Mouse (Mus musculus) limb, embryonic 10.5 days (tissue): ENCODE measurements at regions not wholly inside any gene's neighbourhood (a gene's known extent, or its start where the extent isn't known, plus 50 kb on each side); places are given as distances from the start of the nearest gene placed in this dataset.
A peak's percentile ranks its signal among the peaks of the same experiment; 100 is the strongest.

Experiments
- DNase-seq: peaks from one replicate; pipeline ENCODE4 v3.0.0-alpha.2; 2017; ENCODE audit warnings: low spot score
- H3K27ac ChIP-seq: fragments of 300-500 bp; sonication (generic); 2 replicates; pipeline ENCODE4 v1.5.1; 2016; ENCODE audit warnings: mild to moderate bottlenecking
- H3K27me3 ChIP-seq: fragments of 300-500 bp; sonication (generic); 2 replicates; pipeline ENCODE4 v1.6.1; 2016; ENCODE audit warnings: low read depth, mild to moderate bottlenecking; ENCODE audit not compliant: poor library complexity, severe bottlenecking
- H3K36me3 ChIP-seq: fragments of 300-500 bp; sonication (generic); 2 replicates; pipeline ENCODE4 v1.6.1; 2016; ENCODE audit warnings: mild to moderate bottlenecking, moderate library complexity
- H3K4me1 ChIP-seq: fragments of 300-500 bp; sonication (generic); 2 replicates; pipeline ENCODE4 v1.6.1; 2016
- H3K4me3 ChIP-seq: fragments of 300-500 bp; sonication (generic); 2 replicates; pipeline ENCODE4 v1.5.1; 2016; ENCODE audit warnings: mild to moderate bottlenecking, moderate library complexity
- H3K9me3 ChIP-seq: fragments of 300-500 bp; sonication (generic); replicated peaks from 2 replicates; pipeline ENCODE4 v1.6.1; 2016; ENCODE audit warnings: mild to moderate bottlenecking
- WGBS: fragments of 180-500 bp; shearing (Covaris S2); methylation state at CpG from one replicate; pipeline ENCODE4 v1.1.7; 2016; 5-methylcytosine and 5-hydroxymethylcytosine counted together

DNA sequence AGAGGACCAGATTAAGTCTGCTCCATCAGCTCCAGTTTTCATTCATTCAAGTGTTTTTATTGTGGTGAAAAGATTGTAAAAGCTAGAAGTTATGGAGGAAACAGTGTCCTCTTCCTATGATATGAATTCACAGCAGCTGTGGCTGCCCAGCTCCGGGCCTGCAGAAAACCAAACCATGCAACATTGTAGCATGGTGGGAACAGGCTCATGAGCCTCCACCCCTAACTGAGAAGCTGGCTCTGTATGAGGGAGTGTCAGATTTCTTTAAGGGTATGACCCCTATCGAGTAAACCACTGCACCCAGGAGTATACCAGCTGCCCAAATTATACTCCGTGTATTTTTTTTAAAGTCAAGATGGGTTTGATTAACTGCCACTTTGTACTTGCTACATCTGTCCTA, 189.4 kb downstream of the Atp23 start:
- WGBS, result 28% methylated on average over 3 of the region's 3 CpGs
- DNase-seq, result no peak

DNA sequence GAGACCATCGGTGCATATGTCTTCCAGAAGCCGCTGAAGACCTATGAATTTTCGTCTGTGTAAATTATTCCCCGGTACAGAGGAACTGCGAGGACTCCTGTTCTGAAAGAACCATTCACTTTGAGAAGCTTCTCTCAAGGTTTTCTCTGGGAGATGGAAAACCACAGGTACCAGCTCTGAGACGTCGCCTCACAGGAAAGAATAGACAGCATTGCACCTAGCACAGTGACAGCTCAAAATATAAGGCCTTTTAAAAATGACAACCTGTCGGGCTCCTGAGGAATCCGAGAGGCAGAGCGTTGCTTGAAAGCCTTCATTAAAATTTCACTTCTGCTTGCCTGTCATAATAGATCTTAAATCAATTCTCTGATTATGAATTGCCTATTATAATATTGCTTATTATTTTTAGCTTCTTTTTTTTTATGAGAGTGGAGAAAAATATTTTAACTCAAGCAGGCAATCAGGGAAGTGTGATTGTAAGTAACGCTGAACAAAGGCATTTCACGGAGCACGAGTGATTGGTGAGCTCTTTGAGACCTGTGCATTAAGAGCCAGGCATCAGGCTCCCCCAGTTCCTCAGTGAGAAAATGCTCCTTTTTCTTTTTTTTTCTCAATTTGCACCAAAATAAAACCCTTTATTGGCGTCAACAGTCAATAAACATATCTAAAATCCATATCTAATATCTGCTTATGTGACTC, 191.8 kb downstream of the Atp23 start:
- WGBS, result 84% methylated on average over 14 of the region's 14 CpGs
- Histone ChIP-seq H3K4me3 (no peak overlapping the region), H3K9me3 (no peaks in the 10 kb centered on the region), H3K36me3 (no peaks in the 10 kb centered on the region), H3K4me1 (peaks cover 8% of the 10 kb centered on the region), H3K27me3 (no peaks in the 10 kb centered on the region), H3K27ac (no peak overlapping the region)
- DNase-seq, result no peak

More for the DNA sequence above, 189.4 kb downstream of the Atp23 start:
- Histone ChIP-seq H3K9me3 (no peaks in the 10 kb centered on the region), H3K27me3 (no peaks in the 10 kb centered on the region), H3K36me3 (no peaks in the 10 kb centered on the region), H3K4me1 (peaks cover 8% of the 10 kb centered on the region), H3K27ac (no peak overlapping the region), H3K4me3 (no peak overlapping the region)

DNA sequence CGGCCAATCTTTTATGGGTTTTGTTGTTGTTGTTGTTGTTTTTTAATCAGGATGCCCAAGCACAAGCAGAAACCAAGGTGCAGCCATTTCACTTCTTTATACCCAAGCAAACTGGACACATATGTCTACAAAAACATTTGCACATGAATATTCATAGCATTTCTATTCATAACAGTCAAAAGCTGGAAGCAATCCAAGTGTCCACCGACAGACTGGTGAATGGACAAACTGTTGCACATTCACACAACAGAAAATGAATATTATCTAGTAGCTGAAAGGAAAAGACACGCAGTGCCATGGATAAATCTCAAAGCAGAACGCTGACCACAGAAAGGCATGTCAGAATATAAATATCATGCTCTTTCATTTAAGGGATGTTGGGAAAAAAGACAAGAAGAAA, 192.4 kb downstream of the Atp23 start:
- no peaks in the 10 kb centered on the region for H3K9me3 ChIP-seq
- no peak overlapping the region for H3K27ac ChIP-seq
- no peaks in the 10 kb centered on the region for H3K27me3 ChIP-seq
- peaks cover 8% of the 10 kb centered on the region for H3K4me1 ChIP-seq
- H3K36me3 ChIP-seq, result no peaks in the 10 kb centered on the region
- DNase-seq, result no peak
- no peak overlapping the region for H3K4me3 ChIP-seq
- 89% methylated on average over 4 of the region's 4 CpGs for WGBS

DNA sequence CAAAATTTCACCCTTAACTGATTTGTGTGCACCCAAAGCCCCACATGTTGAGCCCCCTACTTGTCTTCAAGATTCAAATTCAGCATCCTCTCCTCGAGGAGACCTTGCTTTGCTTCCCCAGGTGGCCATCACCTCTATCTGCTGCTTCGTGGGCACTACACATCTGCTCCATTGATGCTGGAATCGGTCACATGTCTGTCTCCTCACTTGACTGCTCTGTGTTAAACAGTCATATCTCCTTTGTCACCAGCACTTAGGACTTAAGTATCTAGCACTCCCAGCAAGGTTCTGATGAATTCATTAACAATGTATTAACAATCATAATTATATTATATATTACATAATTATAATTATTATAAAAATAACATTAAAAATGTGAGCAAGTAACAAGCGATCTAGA, 192.9 kb downstream of the Atp23 start:
- Histone ChIP-seq H3K36me3 (no peaks in the 10 kb centered on the region), H3K4me3 (no peak overlapping the region), H3K9me3 (no peaks in the 10 kb centered on the region), H3K27me3 (no peaks in the 10 kb centered on the region), H3K27ac (no peak overlapping the region), H3K4me1 (peaks cover 8% of the 10 kb centered on the region)
- 82% methylated on average over 4 of the region's 4 CpGs for WGBS
- no peak for DNase-seq

DNA sequence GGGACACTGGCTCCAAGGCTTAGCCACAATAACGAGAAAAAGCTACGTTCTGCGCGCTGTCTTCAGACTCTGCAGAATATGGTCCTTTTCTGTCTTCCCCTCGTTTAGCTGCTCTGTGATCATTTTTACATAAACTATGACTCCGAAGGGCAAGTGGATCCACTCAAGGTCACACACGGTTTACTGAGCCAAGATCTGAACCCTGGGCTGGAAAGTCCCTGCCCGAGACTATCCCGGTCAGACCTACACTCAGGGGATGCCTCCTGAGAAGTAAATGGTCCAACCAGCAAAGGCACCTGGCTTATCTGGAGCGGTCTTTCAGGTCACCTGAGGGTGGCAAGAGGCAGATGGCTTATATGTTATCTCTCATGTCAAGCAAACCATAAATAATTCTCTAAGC, 204.1 kb downstream of the Atp23 start:
- H3K27ac ChIP-seq, result no peak overlapping the region
- H3K4me3 ChIP-seq, result no peak overlapping the region
- H3K9me3 ChIP-seq, result no peaks in the 10 kb centered on the region
- H3K4me1 ChIP-seq, result no peaks in the 10 kb centered on the region
- no peaks in the 10 kb centered on the region for H3K36me3 ChIP-seq
- DNase-seq, result no peak
- no peaks in the 10 kb centered on the region for H3K27me3 ChIP-seq
- 90% methylated on average over 10 of the region's 10 CpGs for WGBS

DNA sequence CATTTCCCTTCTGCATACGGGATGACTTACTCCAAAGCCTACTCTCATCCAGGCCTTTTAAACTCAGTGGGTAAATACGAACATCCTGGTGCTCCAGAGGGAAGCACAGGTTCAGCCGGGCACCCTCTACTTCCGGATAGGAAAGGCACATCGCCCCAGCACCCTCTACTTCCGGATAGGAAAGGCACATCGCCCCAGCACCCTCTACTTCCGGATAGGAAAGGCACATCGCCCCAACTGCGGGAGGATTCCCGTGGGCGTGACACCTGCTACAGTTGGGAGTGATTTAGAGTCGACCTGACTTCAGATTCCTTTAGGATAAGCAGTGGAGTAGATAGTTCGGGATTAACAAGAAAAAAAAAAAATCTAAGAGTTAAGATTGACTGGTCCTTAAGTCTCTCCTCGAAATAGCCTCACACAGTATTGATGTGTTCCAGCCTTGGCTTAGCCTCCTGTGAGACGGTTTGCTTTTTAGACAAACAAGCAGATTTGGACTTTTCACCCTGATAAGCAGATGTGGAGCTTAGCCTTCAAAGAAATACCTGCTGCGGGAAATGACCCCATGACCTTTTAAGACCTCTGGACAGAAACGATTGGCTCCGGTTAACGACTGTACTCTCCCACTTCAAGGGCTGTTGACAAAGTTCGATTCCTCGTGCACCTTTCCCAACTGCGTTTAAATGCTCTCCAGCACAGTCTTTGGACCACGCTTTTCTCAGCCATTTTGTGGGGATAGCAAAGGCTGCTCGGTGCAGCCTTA, 210.1 kb downstream of the Atp23 start:
- DNase-seq, result no peak
- no peaks in the 10 kb centered on the region for H3K27me3 ChIP-seq
- WGBS, result 56% methylated on average over 25 of the region's 25 CpGs
- no peaks in the 10 kb centered on the region for H3K9me3 ChIP-seq
- peaks cover 8% of the 10 kb centered on the region for H3K4me1 ChIP-seq
- no peak overlapping the region for H3K27ac ChIP-seq
- no peaks in the 10 kb centered on the region for H3K36me3 ChIP-seq
- no peak overlapping the region for H3K4me3 ChIP-seq

DNA sequence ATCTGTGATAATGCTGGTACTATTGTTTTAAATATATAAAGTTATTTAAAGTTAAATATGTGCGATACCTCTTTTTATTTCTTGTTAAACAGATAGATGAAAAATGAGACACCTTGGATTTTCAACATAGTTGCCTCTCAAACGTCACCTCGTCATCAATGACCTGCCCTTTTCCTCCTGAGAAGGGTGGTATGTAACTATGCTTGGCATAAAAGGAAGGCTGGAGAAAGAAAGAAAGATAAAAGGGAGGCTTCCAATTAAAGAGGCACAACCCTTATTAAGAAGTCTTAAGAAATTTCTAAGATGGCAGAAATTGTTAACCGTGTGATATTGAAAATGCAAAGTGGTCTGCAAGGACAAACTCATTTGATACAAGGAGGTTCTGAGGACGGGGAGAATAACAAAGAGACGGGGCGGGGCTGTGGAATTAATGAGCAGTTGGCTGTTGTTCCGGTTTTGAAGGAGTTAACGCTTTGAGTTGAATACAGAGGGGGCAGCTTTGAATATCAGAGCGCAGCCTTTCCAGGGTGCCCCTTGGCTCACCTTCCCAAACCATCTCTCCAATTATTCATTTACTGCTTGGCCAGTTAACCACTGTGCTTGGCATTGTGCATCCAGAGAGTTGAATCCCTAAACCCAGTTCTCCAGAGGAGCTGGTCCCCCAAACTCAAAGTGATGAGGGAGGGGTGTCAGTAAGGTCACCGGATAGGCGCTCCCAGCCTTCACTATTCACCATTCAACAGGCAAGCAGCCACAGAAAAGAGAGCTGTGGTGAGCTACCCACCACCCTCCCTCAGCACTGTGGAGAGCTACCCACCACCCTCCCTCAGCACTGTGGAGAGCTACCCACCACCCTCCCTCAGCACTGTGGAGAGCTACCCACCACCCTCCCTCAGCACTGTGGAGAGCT, 220.6 kb downstream of the Atp23 start:
- DNase-seq, result no peak
- H3K27ac ChIP-seq, result no peak overlapping the region
- WGBS, result 13% methylated on average over 12 of the region's 12 CpGs

DNA sequence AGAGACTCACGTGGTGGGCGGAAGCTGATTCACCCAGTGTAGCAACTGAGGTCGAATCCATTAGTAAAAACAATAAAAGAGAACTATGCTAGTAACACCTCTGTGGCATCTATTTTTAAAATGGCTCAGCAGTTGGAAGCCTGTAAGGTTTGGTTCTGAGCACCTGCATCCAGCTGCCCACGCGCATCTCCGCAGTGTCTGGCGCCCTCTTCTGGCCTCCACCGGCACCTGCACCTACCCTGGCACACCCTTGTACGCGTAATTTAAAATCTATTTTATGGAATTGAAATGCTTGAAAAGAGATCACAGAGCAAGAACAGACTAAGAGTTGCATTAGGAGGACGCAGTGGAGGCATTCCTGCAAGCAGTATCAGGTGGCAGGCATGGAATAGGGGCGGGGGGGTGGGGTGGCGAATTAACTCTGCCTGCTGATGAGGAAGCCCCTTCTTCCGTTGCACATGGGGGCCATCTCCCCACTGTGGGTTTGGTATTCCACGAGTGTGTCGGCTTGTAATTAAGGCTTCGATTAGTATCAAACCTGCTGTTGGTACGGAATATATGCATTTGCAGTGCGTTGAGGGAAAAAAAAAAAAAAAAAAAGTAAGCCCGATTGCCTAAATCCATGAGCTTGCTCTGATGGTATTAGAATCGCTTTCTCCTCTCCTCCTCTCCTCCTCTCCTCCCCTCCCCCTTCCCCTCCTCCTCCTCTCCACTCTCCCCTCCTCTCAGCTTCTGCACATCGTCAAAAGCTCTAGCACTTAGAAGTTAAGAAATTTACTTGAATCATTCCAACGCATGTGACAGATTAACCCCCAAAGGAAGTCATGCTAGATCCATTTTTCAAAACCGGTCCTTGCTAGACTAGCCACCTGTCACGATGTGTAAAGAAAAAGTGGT, 221.7 kb downstream of the Atp23 start:
- H3K27ac ChIP-seq, result no peak overlapping the region
- WGBS, result 24% methylated on average over 25 of the region's 25 CpGs
- no peaks in the 10 kb centered on the region for H3K9me3 ChIP-seq
- no peaks in the 10 kb centered on the region for H3K4me1 ChIP-seq
- no peaks in the 10 kb centered on the region for H3K36me3 ChIP-seq
- DNase-seq, result peak; percentile 41
- H3K27me3 ChIP-seq, result no peaks in the 10 kb centered on the region; the same call in 1 of the 2 replicates
- H3K4me3 ChIP-seq, result no peak overlapping the region

More for the DNA sequence above, 220.6 kb downstream of the Atp23 start:
- no peak overlapping the region for H3K4me3 ChIP-seq
- no peaks in the 10 kb centered on the region; the same call in 1 of the 2 replicates for H3K27me3 ChIP-seq
- H3K9me3 ChIP-seq, result no peaks in the 10 kb centered on the region
- H3K4me1 ChIP-seq, result no peaks in the 10 kb centered on the region
- H3K36me3 ChIP-seq, result no peaks in the 10 kb centered on the region

DNA sequence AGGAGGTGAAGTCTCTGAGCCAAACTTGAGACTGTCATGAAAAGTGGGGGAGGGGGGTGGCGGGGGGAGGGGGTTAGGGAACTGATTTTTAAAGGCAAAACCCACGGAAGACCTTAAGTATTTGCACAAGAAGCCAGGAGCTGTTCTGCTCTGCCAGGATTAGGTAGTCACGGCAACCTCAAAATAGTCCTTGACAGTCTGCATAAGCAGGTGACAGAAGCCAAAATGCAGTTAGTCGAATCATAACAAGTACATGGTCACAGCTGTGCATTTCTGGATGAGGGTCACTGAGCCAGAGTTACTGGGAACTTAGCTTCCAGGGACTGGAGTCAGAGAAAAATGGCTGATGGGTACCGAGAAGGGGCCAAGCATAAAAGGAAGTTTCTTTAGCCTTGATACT, 227.7 kb downstream of the Atp23 start:
- no peaks in the 10 kb centered on the region for H3K4me1 ChIP-seq
- WGBS, result 78% methylated on average over 5 of the region's 5 CpGs
- no peaks in the 10 kb centered on the region for H3K27me3 ChIP-seq
- no peak overlapping the region for H3K27ac ChIP-seq
- no peaks in the 10 kb centered on the region for H3K9me3 ChIP-seq
- H3K4me3 ChIP-seq, result no peak overlapping the region
- peak; percentile 18 for DNase-seq
- H3K36me3 ChIP-seq, result no peaks in the 10 kb centered on the region

DNA sequence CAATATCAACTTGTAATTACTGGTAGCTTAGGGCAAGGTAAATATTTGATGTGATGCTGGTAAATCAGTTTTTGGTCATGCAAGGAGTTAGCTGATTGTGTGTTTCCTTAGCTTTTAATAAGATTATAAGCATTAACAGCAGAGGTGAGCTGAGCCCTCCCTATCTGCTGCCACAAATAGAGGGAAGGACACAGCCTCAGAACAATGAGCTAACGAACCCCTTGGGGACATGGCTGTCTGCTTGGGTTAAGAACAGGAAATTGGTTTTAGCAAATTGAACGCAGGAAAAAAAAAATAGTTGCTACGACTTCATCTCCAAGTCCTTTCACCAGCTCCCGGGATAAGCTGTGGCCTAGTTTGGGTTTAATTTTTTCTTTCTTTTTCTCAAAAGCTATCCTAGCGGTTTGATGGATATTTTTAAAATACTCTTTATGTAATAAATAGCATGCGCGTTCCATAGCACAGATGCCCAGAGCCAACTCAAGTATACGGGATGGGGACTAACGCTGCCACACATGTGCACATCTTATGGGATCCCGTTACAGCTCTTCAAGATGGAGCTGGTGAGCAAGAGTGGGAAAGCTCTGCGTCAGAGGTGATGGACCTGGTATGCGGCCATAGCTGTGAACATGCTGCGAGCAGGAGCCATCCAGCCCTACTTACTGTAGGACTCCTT, 236.6 kb downstream of the Atp23 start:
- H3K27ac ChIP-seq, result no peak overlapping the region
- no peaks in the 10 kb centered on the region for H3K27me3 ChIP-seq
- no peak overlapping the region for H3K4me3 ChIP-seq
- no peak for DNase-seq
- no peaks in the 10 kb centered on the region for H3K9me3 ChIP-seq
- H3K4me1 ChIP-seq, result peaks cover 12% of the 10 kb centered on the region
- H3K36me3 ChIP-seq, result no peaks in the 10 kb centered on the region
- WGBS, result 83% methylated on average over 13 of the region's 13 CpGs

DNA sequence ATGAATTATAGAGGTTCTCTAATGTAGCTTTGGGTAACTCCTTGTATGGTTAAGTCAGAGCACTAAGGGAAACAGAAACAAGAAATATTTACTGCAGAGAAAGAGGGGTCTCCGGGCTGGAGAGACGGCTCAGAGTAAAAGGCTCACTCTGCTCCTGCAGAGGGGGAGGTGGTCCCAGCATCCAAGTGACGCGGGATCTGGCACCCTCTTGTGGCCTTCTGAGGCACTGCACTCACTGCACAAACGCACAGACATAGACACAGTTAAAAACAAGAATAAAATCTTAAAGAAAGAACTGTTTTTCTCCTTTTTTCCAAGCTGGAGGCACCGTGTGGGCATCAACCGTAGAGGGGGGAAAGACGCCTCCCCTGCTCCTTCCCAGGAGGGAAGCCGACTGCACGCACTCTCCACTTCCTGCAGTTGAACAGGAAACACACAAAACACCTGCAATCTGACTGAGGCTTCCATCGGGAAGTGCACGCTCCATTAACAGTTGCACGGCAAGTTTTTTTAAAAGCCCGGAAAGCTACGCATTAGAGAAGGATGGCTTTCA, 237.6 kb downstream of the Atp23 start:
- H3K4me1 ChIP-seq, result peaks cover 12% of the 10 kb centered on the region
- no peaks in the 10 kb centered on the region for H3K36me3 ChIP-seq
- peak; percentile 21 for DNase-seq
- no peaks in the 10 kb centered on the region for H3K27me3 ChIP-seq
- no peaks in the 10 kb centered on the region for H3K9me3 ChIP-seq
- H3K27ac ChIP-seq, result no peak overlapping the region
- 78% methylated on average over 15 of the region's 15 CpGs for WGBS
- no peak overlapping the region for H3K4me3 ChIP-seq
